Mouse (Mus musculus) Muller cell, postnatal 12 days (primary cell): ENCODE results near the gene Mdm2.
"Not testable (repeated sequence)": the region's sequence is repeated elsewhere in the genome, so short reads cannot be mapped to it uniquely, and the experiment has no call there.

Source experiments
- DNase-seq: peaks from one replicate; pipeline ENCODE4 v3.0.0-alpha.2; 2015; ENCODE audit errors: inconsistent ontology term

Mdm2 gene

GRCm38 (mm10) chr10:117749050-117749686 lies 38.6 kb upstream of the Mdm2 start:
- DNase-seq = no peak

- DNase-seq = no peak
Observed at GRCm38 (mm10) chr10:117748276-117749049, 37.9 kb upstream of the Mdm2 start.

- no peak for DNase-seq
Observed at GRCm38 (mm10) chr10:117747711-117748110, 37.2 kb upstream of the Mdm2 start.

GRCm38 (mm10) chr10:117746297-117746883 lies 35.8 kb upstream of the Mdm2 start, which contains the start of gene Slc35e3:
Gene Slc35e3, minus strand, starts transcription at chr10:117746365.
- peak; percentile 97 for DNase-seq

GRCm38 (mm10) chr10:117745570-117746296 lies 35.2 kb upstream of the Mdm2 start:
- DNase-seq = peak; percentile 13

GRCm38 (mm10) chr10:117743917-117744316 lies 33.4 kb upstream of the Mdm2 start:
- no peak for DNase-seq

- DNase-seq = no peak
Observed at GRCm38 (mm10) chr10:117743182-117743581, 32.6 kb upstream of the Mdm2 start.

- no peak for DNase-seq
Observed at GRCm38 (mm10) chr10:117742618-117743017, 32.1 kb upstream of the Mdm2 start.

- DNase-seq = no peak
Observed at GRCm38 (mm10) chr10:117741698-117742475, 31.3 kb upstream of the Mdm2 start.

GRCm38 (mm10) chr10:117740921-117741320 lies 30.4 kb upstream of the Mdm2 start:
- DNase-seq = no peak

- DNase-seq = no peak
Observed at GRCm38 (mm10) chr10:117740171-117740570, 29.6 kb upstream of the Mdm2 start.

GRCm38 (mm10) chr10:117739648-117739948 lies 29.0 kb upstream of the Mdm2 start:
- no peak for DNase-seq

- no peak for DNase-seq
Observed at GRCm38 (mm10) chr10:117738928-117739647, 28.5 kb upstream of the Mdm2 start.

- no peak for DNase-seq
Observed at GRCm38 (mm10) chr10:117738140-117738921, 27.8 kb upstream of the Mdm2 start.

GRCm38 (mm10) chr10:117737498-117737897 lies 26.9 kb upstream of the Mdm2 start:
- not testable (repeated sequence) for DNase-seq

GRCm38 (mm10) chr10:117737075-117737474 lies 26.5 kb upstream of the Mdm2 start:
- no peak for DNase-seq

- no peak for DNase-seq
Observed at GRCm38 (mm10) chr10:117736573-117736972, 26.0 kb upstream of the Mdm2 start.

- DNase-seq = not testable (repeated sequence)
Observed at GRCm38 (mm10) chr10:117735396-117735795, 24.8 kb upstream of the Mdm2 start.

- DNase-seq = not testable (repeated sequence)
Observed at GRCm38 (mm10) chr10:117734104-117734852, 23.7 kb upstream of the Mdm2 start.
